Comparison of ENCODE assay signal across 17 mouse cellular contexts in genomic region chr12:108120434-108120833, GRCm38 (mm10). TPM values are rescaled to one million over a fixed set of nuclear protein-coding genes. Genes with fewer than 3 reads are reported as not detected.
DNase-seq lines count a peak whose midpoint lies in the region; ATAC-seq and TF ChIP-seq lines count a peak whose summit lies in the region.
"Had no signal": no experiment of that assay in that cellular context is flagged by ENCODE, and none has a peak within 500 bp of the region (broad histone marks: within the 10 kb centered on the region; RNA-seq: fewer than 3 reads in every experiment).

No protein-coding gene starts in this region.

- no peaks in the 10 kb centered on the region for H3K27me3 ChIP-seq in intestine, postnatal 0 days (replicated peaks; ENCODE audit: control insufficient read depth, insufficient read depth, low read length)
- H3K27me3 ChIP-seq: embryonic facial prominence, embryonic 12.5 days; forebrain, embryonic 15.5 days; hindbrain, embryonic 12.5 days had no signal

- H3K9me3 ChIP-seq in intestine, postnatal 0 days (ENCODE audit: control insufficient read depth) = no peaks in the 10 kb centered on the region
- H3K9me3 ChIP-seq: embryonic facial prominence, embryonic 12.5 days; forebrain, embryonic 15.5 days; hindbrain, embryonic 12.5 days had no signal

- no peak for DNase-seq in layer of hippocampus, adult 2 months (ENCODE audit: low spot score in 2 of 2)
- DNase-seq in layer of hippocampus, postnatal 25 days (ENCODE audit: extremely low spot score in 1 of 2, low spot score in 1 of 2) = no peak
- no peak for DNase-seq in cerebellum, postnatal 14 days
- DNase-seq in spleen, adult 12 weeks (ENCODE audit: low spot score) = no peak
- DNase-seq: adrenal gland, postnatal 10 days; cerebellum, adult 2 months; cerebellum, postnatal 10 days; gastrocnemius, postnatal 36 days; heart, adult 18-20 months had no signal

- TF ChIP-seq CTCF in layer of hippocampus, adult 2 months (conservative IDR thresholded peaks at IDR 0.05) = no peak
- no peak for TF ChIP-seq CTCF in intestine, postnatal 0 days (IDR thresholded peaks at IDR 0.05; ENCODE audit: low read depth)

- H3K4me2 ChIP-seq in intestine, postnatal 0 days (replicated peaks; ENCODE audit: low read depth) = no peak overlapping the region
- H3K4me2 ChIP-seq: embryonic facial prominence, embryonic 12.5 days; forebrain, embryonic 15.5 days; heart, embryonic 11.5 days; hindbrain, embryonic 12.5 days had no signal

- 0 out of 2 replicates have a peak, but pooled peaks have one; percentile 50 for ATAC-seq in common myeloid progenitor, adult 5-6 weeks (replicated peaks; ENCODE audit: low read depth, poor library complexity, severe bottlenecking)
- peak; percentile 51; the same call in 1 of the 2 replicates for ATAC-seq in intestine, postnatal 0 days
- no peak for ATAC-seq in cerebellum, adult (ENCODE audit: insufficient number of reproducible peaks, low FRiP score, low TSS enrichment)
- ATAC-seq: inflammation-experienced regulatory T-cells, adult 6 months had no signal

- peaks cover 22% of the 10 kb centered on the region for H3K36me3 ChIP-seq in intestine, postnatal 0 days (ENCODE audit: control insufficient read depth, insufficient read depth)

- H3K4me1 ChIP-seq in intestine, postnatal 0 days (replicated peaks; ENCODE audit: control insufficient read depth, insufficient read depth, low read length) = no peaks in the 10 kb centered on the region

- 49% methylated on average over 6 of the region's 6 CpGs for WGBS in intestine, postnatal 0 days

- H3K4me3 ChIP-seq in layer of hippocampus, adult 2 months = no peak overlapping the region
- no peak overlapping the region for H3K4me3 ChIP-seq in intestine, postnatal 0 days (ENCODE audit: low read depth, low read length)
- H3K4me3 ChIP-seq: embryonic facial prominence, embryonic 12.5 days; forebrain, embryonic 15.5 days; hindbrain, embryonic 12.5 days had no signal

- no peak overlapping the region for H3K9ac ChIP-seq in intestine, postnatal 0 days (ENCODE audit: low read depth, low read length)
- H3K9ac ChIP-seq: embryonic facial prominence, embryonic 12.5 days; forebrain, embryonic 15.5 days; hindbrain, embryonic 12.5 days had no signal

- peak overlapping the region; percentile 85 for H3K27ac ChIP-seq in layer of hippocampus, adult 2 months
- 0 out of 2 replicates have a peak overlapping the region, but pooled peaks have one; percentile 21 for H3K27ac ChIP-seq in intestine, postnatal 0 days (ENCODE audit: low read depth, low read length)
- H3K27ac ChIP-seq: embryonic facial prominence, embryonic 12.5 days; forebrain, embryonic 15.5 days; hindbrain, embryonic 12.5 days had no signal

RNA-seq across cellular contexts. Expression of gene Setd3, which starts 58.7 kb away (rescaled TPM):
- 100 to 1,000 TPM; 148 to 154 TPM for total RNA-seq in layer of hippocampus, adult 2 months (2021)
- 100 to 1,000 TPM; 127 to 136 TPM for total RNA-seq in layer of hippocampus, postnatal 25 days (2021)
- total RNA-seq in common myeloid progenitor, adult 5-6 weeks (2017) = 81.5 and 84.3 TPM in 2 replicates
- polyA plus RNA-seq in intestine, postnatal 0 days (2015; fragmentation: Nextera tagmentation; extraction: Ambion mirVana) = 49.1 and 50.0 TPM in 2 replicates

RNA-seq across cellular contexts. Expression of gene Ccnk, which starts 58.9 kb away (rescaled TPM):
- total RNA-seq in layer of hippocampus, adult 2 months (2021) = 10 to 100 TPM; 29.6 to 30.8 TPM
- total RNA-seq in layer of hippocampus, postnatal 25 days (2021) = 10 to 100 TPM; 25.6 to 33.7 TPM
- total RNA-seq in common myeloid progenitor, adult 5-6 weeks (2017) = 14.6 and 21.0 TPM in 2 replicates
- 3.0 and 3.3 TPM in 2 replicates for polyA plus RNA-seq in intestine, postnatal 0 days (2015; fragmentation: Nextera tagmentation; extraction: Ambion mirVana)
